Mouse (Mus musculus): ENCODE data around the gene Ift81. TPM values are rescaled to one million over a fixed set of nuclear protein-coding genes. Genes with fewer than 3 reads are reported as not detected.

Gene Ift81
- polyA plus RNA-seq, 1 experiment from 2014 or later: 41.4 TPM

GRCm38 (mm10) chr5:122513421-122514126, 100.7 kb downstream of the Ift81 start:
- WGBS: 42% methylated on average over 22 of the region's 23 CpGs
- peak overlapping the region; percentile 21 for H3K4me2 ChIP-seq (replicated peaks)
- H3K36me3 ChIP-seq: no peaks in the 10 kb centered on the region
- peaks cover 42% of the 10 kb centered on the region for H3K4me1 ChIP-seq
- H3K9me3 ChIP-seq (replicated peaks): no peaks in the 10 kb centered on the region
- H3K4me3 ChIP-seq (replicated peaks): 0 out of 2 replicates have a peak overlapping the region, but pooled peaks have one; percentile 1
- H3K27me3 ChIP-seq: no peaks in the 10 kb centered on the region
- no peak overlapping the region for H3K9ac ChIP-seq
- H3K27ac ChIP-seq (replicated peaks): peak overlapping the region; percentile 58
- no peak; the same call in 1 of the 2 replicates for ATAC-seq (ENCODE audit: insufficient number of reproducible peaks, low FRiP score, low TSS enrichment, low read depth)

- Histone ChIP-seq H3K4me2 (replicated peaks) (no peak overlapping the region), H3K4me1 (peaks cover 41% of the 10 kb centered on the region), H3K36me3 (no peaks in the 10 kb centered on the region), H3K9me3 (replicated peaks) (no peaks in the 10 kb centered on the region), H3K27me3 (no peaks in the 10 kb centered on the region), H3K27ac (replicated peaks) (0 out of 2 replicates have a peak overlapping the region, but pooled peaks have one; percentile 66), H3K4me3 (replicated peaks) (no peak overlapping the region), H3K9ac (no peak overlapping the region)
- 45% methylated on average over 6 of the region's 6 CpGs for WGBS
- no peak for ATAC-seq (ENCODE audit: insufficient number of reproducible peaks, low FRiP score, low TSS enrichment, low read depth)
These were observed 102.3 kb downstream of the Ift81 start for GRCm38 (mm10) chr5:122512011-122512410.

GRCm38 (mm10) chr5:122511405-122511804, 102.9 kb downstream of the Ift81 start:
- Histone ChIP-seq H3K4me3 (replicated peaks) (no peak overlapping the region), H3K9ac (no peak overlapping the region), H3K4me1 (peaks cover 41% of the 10 kb centered on the region), H3K36me3 (no peaks in the 10 kb centered on the region), H3K27ac (replicated peaks) (peak overlapping the region; percentile 66), H3K27me3 (no peaks in the 10 kb centered on the region), H3K4me2 (replicated peaks) (no peak overlapping the region), H3K9me3 (replicated peaks) (no peaks in the 10 kb centered on the region)
- WGBS: 32% methylated on average over 9 of the region's 9 CpGs
- ATAC-seq (ENCODE audit: insufficient number of reproducible peaks, low FRiP score, low TSS enrichment, low read depth): no peak

GRCm38 (mm10) chr5:122510651-122511157, 103.6 kb downstream of the Ift81 start:
- Histone ChIP-seq H3K9ac (no peak overlapping the region), H3K4me1 (peaks cover 36% of the 10 kb centered on the region), H3K4me2 (replicated peaks) (no peak overlapping the region), H3K36me3 (no peaks in the 10 kb centered on the region), H3K9me3 (replicated peaks) (no peaks in the 10 kb centered on the region), H3K4me3 (replicated peaks) (no peak overlapping the region), H3K27ac (replicated peaks) (peak overlapping the region; percentile 66), H3K27me3 (no peaks in the 10 kb centered on the region)
- ATAC-seq (ENCODE audit: insufficient number of reproducible peaks, low FRiP score, low TSS enrichment, low read depth): peak; percentile 58
- WGBS: 57% methylated on average over 17 of the region's 17 CpGs

- H3K27me3 ChIP-seq: no peaks in the 10 kb centered on the region
- 51% methylated on average over 7 of the region's 7 CpGs for WGBS
- 0 out of 2 replicates have a peak overlapping the region, but pooled peaks have one; percentile 22 for H3K27ac ChIP-seq (replicated peaks)
- no peak overlapping the region for H3K4me3 ChIP-seq (replicated peaks)
- no peak overlapping the region for H3K9ac ChIP-seq
- no peak for ATAC-seq (ENCODE audit: insufficient number of reproducible peaks, low FRiP score, low TSS enrichment, low read depth)
- H3K4me1 ChIP-seq: peaks cover 33% of the 10 kb centered on the region
- no peaks in the 10 kb centered on the region for H3K9me3 ChIP-seq (replicated peaks)
- H3K4me2 ChIP-seq (replicated peaks): no peak overlapping the region
- H3K36me3 ChIP-seq: no peaks in the 10 kb centered on the region
These were observed 104.7 kb downstream of the Ift81 start for GRCm38 (mm10) chr5:122509608-122510007.

GRCm38 (mm10) chr5:122508861-122509306, 105.4 kb downstream of the Ift81 start:
- WGBS: 91% methylated on average over 11 of the region's 11 CpGs
- no peak for ATAC-seq (ENCODE audit: insufficient number of reproducible peaks, low FRiP score, low TSS enrichment, low read depth)

GRCm38 (mm10) chr5:122507396-122507795, 106.9 kb downstream of the Ift81 start:
- Histone ChIP-seq H3K36me3 (no peaks in the 10 kb centered on the region), H3K4me1 (peaks cover 38% of the 10 kb centered on the region), H3K4me2 (replicated peaks) (no peak overlapping the region), H3K27ac (replicated peaks) (no peak overlapping the region), H3K4me3 (replicated peaks) (no peak overlapping the region), H3K9ac (no peak overlapping the region), H3K27me3 (no peaks in the 10 kb centered on the region), H3K9me3 (replicated peaks) (no peaks in the 10 kb centered on the region)
- ATAC-seq (ENCODE audit: insufficient number of reproducible peaks, low FRiP score, low TSS enrichment, low read depth): no peak

More at GRCm38 (mm10) chr5:122508861-122509306, 105.4 kb downstream of the Ift81 start:
- Histone ChIP-seq H3K27ac (replicated peaks) (no peak overlapping the region), H3K36me3 (no peaks in the 10 kb centered on the region), H3K9ac (no peak overlapping the region), H3K4me2 (replicated peaks) (no peak overlapping the region), H3K4me3 (replicated peaks) (no peak overlapping the region), H3K4me1 (peaks cover 28% of the 10 kb centered on the region), H3K27me3 (no peaks in the 10 kb centered on the region), H3K9me3 (replicated peaks) (no peaks in the 10 kb centered on the region)

- Histone ChIP-seq H3K4me3 (replicated peaks) (no peak overlapping the region), H3K9ac (no peak overlapping the region), H3K27ac (replicated peaks) (no peak overlapping the region), H3K36me3 (no peaks in the 10 kb centered on the region), H3K27me3 (no peaks in the 10 kb centered on the region), H3K4me1 (peaks cover 30% of the 10 kb centered on the region), H3K4me2 (replicated peaks) (no peak overlapping the region), H3K9me3 (replicated peaks) (no peaks in the 10 kb centered on the region)
- ATAC-seq (ENCODE audit: insufficient number of reproducible peaks, low FRiP score, low TSS enrichment, low read depth): no peak
- WGBS: 84% methylated on average over 3 of the region's 3 CpGs
These were observed 107.9 kb downstream of the Ift81 start for GRCm38 (mm10) chr5:122506462-122506861.

- no peak for ATAC-seq (ENCODE audit: insufficient number of reproducible peaks, low FRiP score, low TSS enrichment, low read depth)
- Histone ChIP-seq H3K4me1 (peaks cover 21% of the 10 kb centered on the region), H3K27me3 (no peaks in the 10 kb centered on the region), H3K4me3 (replicated peaks) (no peak overlapping the region), H3K36me3 (no peaks in the 10 kb centered on the region), H3K9ac (no peak overlapping the region), H3K4me2 (replicated peaks) (no peak overlapping the region), H3K9me3 (replicated peaks) (no peaks in the 10 kb centered on the region), H3K27ac (replicated peaks) (no peak overlapping the region)
- 73% methylated on average over 5 of the region's 5 CpGs for WGBS
These were observed 108.8 kb downstream of the Ift81 start for GRCm38 (mm10) chr5:122505554-122505953.

- Histone ChIP-seq H3K27me3 (no peaks in the 10 kb centered on the region), H3K9me3 (replicated peaks) (no peaks in the 10 kb centered on the region), H3K4me2 (replicated peaks) (no peak overlapping the region), H3K4me1 (peaks cover 25% of the 10 kb centered on the region), H3K4me3 (replicated peaks) (no peak overlapping the region), H3K27ac (replicated peaks) (peak overlapping the region; percentile 92), H3K9ac (no peak overlapping the region), H3K36me3 (no peaks in the 10 kb centered on the region)
- ATAC-seq (ENCODE audit: insufficient number of reproducible peaks, low FRiP score, low TSS enrichment, low read depth): no peak
- 22% methylated on average over 4 of the region's 4 CpGs for WGBS
These were observed 110.6 kb downstream of the Ift81 start for GRCm38 (mm10) chr5:122503760-122504119.

GRCm38 (mm10) chr5:122503015-122503759, 111.1 kb downstream of the Ift81 start:
- Histone ChIP-seq H3K27ac (replicated peaks) (peak overlapping the region; percentile 92), H3K36me3 (no peaks in the 10 kb centered on the region), H3K27me3 (no peaks in the 10 kb centered on the region), H3K9me3 (replicated peaks) (no peaks in the 10 kb centered on the region), H3K9ac (peak overlapping the region; percentile 75), H3K4me2 (replicated peaks) (peak overlapping the region; percentile 80), H3K4me3 (replicated peaks) (peak overlapping the region; percentile 76), H3K4me1 (peaks cover 29% of the 10 kb centered on the region)
- WGBS: 30% methylated on average over 15 of the region's 15 CpGs
- no peak for ATAC-seq (ENCODE audit: insufficient number of reproducible peaks, low FRiP score, low TSS enrichment, low read depth)

Measured in embryonic facial prominence, embryonic 15.5 days (tissue).